Mouse (Mus musculus) lung, embryonic 14.5 days (tissue): ENCODE results near the gene Smo. TPM values are rescaled to one million over a fixed set of nuclear protein-coding genes. Genes with fewer than 3 reads are reported as not detected.

Source experiments
- ATAC-seq: fragments of 200-750 bp; cut with Nextera tagmentation; 2 replicates; pipeline ENCODE4 v1.8.0; 2017; ENCODE audit warnings: mild to moderate bottlenecking, moderate TSS enrichment, moderate library complexity; ENCODE audit not compliant: insufficient read depth
- DNase-seq: peaks from one replicate; pipeline ENCODE4 v3.0.0-alpha.2; 2015
- H3K27ac ChIP-seq: fragments of 300-500 bp; sonication (generic); 2 replicates; pipeline ENCODE4 v1.5.1; 2014; ENCODE audit warnings: low read depth, mild to moderate bottlenecking, moderate library complexity
- H3K27me3 ChIP-seq: fragments of 300-500 bp; sonication (generic); 2 replicates; pipeline ENCODE4 v1.6.1; 2014; ENCODE audit warnings: low read length, control low read depth; ENCODE audit not compliant: insufficient read depth
- H3K36me3 ChIP-seq: fragments of 300-500 bp; sonication (generic); 2 replicates; pipeline ENCODE4 v1.6.1; 2014; ENCODE audit warnings: control low read depth; ENCODE audit not compliant: insufficient read depth
- H3K4me1 ChIP-seq: fragments of 300-500 bp; sonication (generic); 2 replicates; pipeline ENCODE4 v1.6.1; 2014; ENCODE audit warnings: antibody characterized with exemption, control low read depth; ENCODE audit not compliant: insufficient read depth
- H3K4me2 ChIP-seq: fragments of 300-500 bp; sonication (generic); 2 replicates; pipeline ENCODE4 v1.6.1; 2014; ENCODE audit warnings: mild to moderate bottlenecking
- H3K4me3 ChIP-seq: fragments of 300-500 bp; sonication (generic); 2 replicates; pipeline ENCODE4 v1.5.1; 2014; ENCODE audit warnings: low read depth, low read length
- H3K9ac ChIP-seq: fragments of 300-500 bp; sonication (generic); 2 replicates; pipeline ENCODE4 v1.6.1; 2014
- H3K9me3 ChIP-seq: fragments of 300-500 bp; sonication (generic); 2 replicates; pipeline ENCODE4 v1.6.1; 2016; ENCODE audit warnings: low read depth, low read length, control low read depth
- CTCF ChIP-seq: IDR thresholded peaks from 2 replicates; pipeline ENCODE4 v1.5.1; 2016; ENCODE audit warnings: antibody characterized with exemption, low read depth
- WGBS: fragments of 180-500 bp; shearing (Covaris S2); extraction: QIAGEN DNeasy Blood & Tissue Kit; methylation state at CpG from one replicate; pipeline ENCODE4 v1.1.7; 2014; 5-methylcytosine and 5-hydroxymethylcytosine counted together
- polyA plus RNA-seq: library from polyadenylated mRNA; unstranded; fragments of >200 nt; fragmentation: Nextera tagmentation; extraction: Ambion mirVana; gene quantifications from 2 replicates; pipeline ENCODE4 v1.2.1, GENCODE M21; 2014

Gene Smo
- polyA plus RNA-seq, 1 experiment from 2014 or later: 69.1 TPM

GRCm38 (mm10) chr6:29775609-29776008 lies 40.3 kb downstream of the Smo start:
- TF ChIP-seq CTCF: no peak
- DNase-seq (peak; percentile 24), ATAC-seq (no peak)
- Histone ChIP-seq H3K9me3 (no peaks in the 10 kb centered on the region), H3K4me2 (no peak overlapping the region), H3K4me1 (no peaks in the 10 kb centered on the region), H3K9ac (no peak overlapping the region), H3K27me3 (no peaks in the 10 kb centered on the region), H3K36me3 (no peaks in the 10 kb centered on the region), H3K4me3 (no peak overlapping the region), H3K27ac (no peak overlapping the region)
- 83% methylated on average over 1 of the region's 1 CpGs for WGBS

GRCm38 (mm10) chr6:29776542-29777237 lies 41.4 kb downstream of the Smo start:
- Histone ChIP-seq H3K27me3 (no peaks in the 10 kb centered on the region), H3K9me3 (no peaks in the 10 kb centered on the region), H3K4me1 (no peaks in the 10 kb centered on the region), H3K9ac (no peak overlapping the region), H3K36me3 (no peaks in the 10 kb centered on the region), H3K27ac (no peak overlapping the region), H3K4me2 (no peak overlapping the region), H3K4me3 (no peak overlapping the region)
- 68% methylated on average over 4 of the region's 4 CpGs for WGBS
- ATAC-seq (no peak), DNase-seq (no peak)
- no peak for TF ChIP-seq CTCF

- H3K4me1 ChIP-seq: no peaks in the 10 kb centered on the region
- TF ChIP-seq CTCF: no peak
- 86% methylated on average over 3 of the region's 3 CpGs for WGBS
Measured at GRCm38 (mm10) chr6:29777238-29777555, 41.9 kb downstream of the Smo start.

DNA sequence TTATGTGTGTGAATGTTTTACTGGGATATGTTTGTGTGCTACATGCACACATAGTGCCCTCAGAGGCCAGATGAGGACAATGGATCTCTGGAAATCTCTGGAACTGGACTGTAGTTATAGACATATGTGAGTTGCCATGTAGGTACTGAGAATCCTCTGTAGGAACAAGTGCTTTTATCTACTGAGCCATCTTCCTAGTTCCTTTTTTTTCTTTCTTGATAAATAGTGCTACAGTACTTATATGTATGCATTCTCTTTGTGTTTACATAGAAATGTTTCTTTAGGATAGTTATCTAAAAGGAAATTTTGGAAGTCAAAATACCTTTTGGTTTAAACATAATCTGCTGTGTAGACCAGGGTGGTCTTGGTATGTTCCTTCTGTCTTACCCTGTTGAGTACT lies 44.8 kb downstream of the Smo start:
- H3K4me2 ChIP-seq: no peak overlapping the region
- H3K9ac ChIP-seq: no peak overlapping the region
- no peak for ATAC-seq
- no peaks in the 10 kb centered on the region for H3K36me3 ChIP-seq
- TF ChIP-seq CTCF: no peak
- H3K9me3 ChIP-seq: no peaks in the 10 kb centered on the region
- no peak overlapping the region for H3K27ac ChIP-seq
- no peak overlapping the region for H3K4me3 ChIP-seq
- no peaks in the 10 kb centered on the region for H3K27me3 ChIP-seq
- no peaks in the 10 kb centered on the region for H3K4me1 ChIP-seq
- DNase-seq: no peak

More at GRCm38 (mm10) chr6:29777238-29777555, 41.9 kb downstream of the Smo start:
- H3K9me3 ChIP-seq: no peaks in the 10 kb centered on the region
- ATAC-seq (no peak), DNase-seq (no peak)
- H3K4me3 ChIP-seq: no peak overlapping the region
- H3K9ac ChIP-seq: no peak overlapping the region
- no peak overlapping the region for H3K4me2 ChIP-seq
- H3K27me3 ChIP-seq: no peaks in the 10 kb centered on the region
- H3K27ac ChIP-seq: no peak overlapping the region
- no peaks in the 10 kb centered on the region for H3K36me3 ChIP-seq

DNA sequence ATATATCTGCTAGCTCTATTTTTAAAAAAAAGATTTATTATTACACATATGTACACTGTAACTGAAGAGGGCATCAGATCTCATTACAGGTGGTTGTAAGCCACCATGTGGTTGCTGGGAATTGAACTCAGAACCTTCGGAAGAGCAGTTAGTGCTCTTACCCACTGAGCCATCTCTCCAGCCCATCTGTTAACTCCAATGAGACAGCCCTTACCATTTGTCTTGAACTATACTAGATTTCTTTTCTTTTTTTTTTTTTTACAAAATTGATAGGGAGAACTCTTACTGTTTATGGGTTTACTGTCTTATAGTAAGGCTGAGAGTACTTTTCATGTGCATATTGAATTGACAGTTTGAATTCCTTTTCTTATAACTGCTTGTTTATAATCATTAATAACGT lies 45.3 kb downstream of the Smo start:
- no peak for ATAC-seq

GRCm38 (mm10) chr6:29782239-29782638 lies 46.9 kb downstream of the Smo start:
- Histone ChIP-seq H3K36me3 (no peaks in the 10 kb centered on the region), H3K27me3 (no peaks in the 10 kb centered on the region), H3K27ac (no peak overlapping the region), H3K9me3 (no peaks in the 10 kb centered on the region), H3K4me3 (no peak overlapping the region), H3K9ac (no peak overlapping the region), H3K4me2 (no peak overlapping the region), H3K4me1 (no peaks in the 10 kb centered on the region)
- WGBS: 51% methylated on average over 1 of the region's 1 CpGs
- DNase-seq (no peak), ATAC-seq (no peak)
- TF ChIP-seq CTCF: no peak

More for the DNA sequence above, 45.3 kb downstream of the Smo start:
- no peak overlapping the region for H3K27ac ChIP-seq
- H3K4me1 ChIP-seq: no peaks in the 10 kb centered on the region
- H3K27me3 ChIP-seq: no peaks in the 10 kb centered on the region
- H3K9ac ChIP-seq: no peak overlapping the region
- H3K9me3 ChIP-seq: no peaks in the 10 kb centered on the region
- H3K36me3 ChIP-seq: no peaks in the 10 kb centered on the region
- DNase-seq: no peak
- no peak overlapping the region for H3K4me2 ChIP-seq
- no peak for TF ChIP-seq CTCF
- 87% methylated on average over 2 of the region's 2 CpGs for WGBS
- H3K4me3 ChIP-seq: no peak overlapping the region

GRCm38 (mm10) chr6:29783960-29784359 lies 48.7 kb downstream of the Smo start:
- TF ChIP-seq CTCF: no peak
- DNase-seq: no peak
- Histone ChIP-seq H3K9ac (no peak overlapping the region), H3K4me2 (no peak overlapping the region), H3K36me3 (no peaks in the 10 kb centered on the region), H3K4me1 (no peaks in the 10 kb centered on the region), H3K9me3 (no peaks in the 10 kb centered on the region), H3K27ac (no peak overlapping the region), H3K4me3 (no peak overlapping the region), H3K27me3 (no peaks in the 10 kb centered on the region)
- 88% methylated on average over 6 of the region's 6 CpGs for WGBS
- ATAC-seq: no peak
